Mouse (Mus musculus) forebrain, postnatal 0 days (tissue): ENCODE data around the gene Rbpms2. TPM values are rescaled to one million over a fixed set of nuclear protein-coding genes. Genes with fewer than 3 reads are reported as not detected.

Experiments used
- ATAC-seq: fragments of 200-750 bp; cut with Nextera tagmentation; 2 replicates; pipeline ENCODE4 v1.8.0; 2017; ENCODE audit warnings: mild to moderate bottlenecking, moderate library complexity
- DNase-seq: peaks from one replicate; pipeline ENCODE4 v3.0.0-alpha.2; 2015
- H3K27ac ChIP-seq: fragments of 300-500 bp; sonication (generic); 2 replicates; pipeline ENCODE4 v1.5.1; 2014; ENCODE audit warnings: low read depth, mild to moderate bottlenecking, antibody characterized with exemption, low read length, moderate library complexity, mixed read lengths
- H3K27me3 ChIP-seq: fragments of 300-500 bp; sonication (generic); 2 replicates; pipeline ENCODE4 v1.6.1; 2014; ENCODE audit warnings: mild to moderate bottlenecking, low read length, mixed read lengths; ENCODE audit not compliant: insufficient read depth
- H3K36me3 ChIP-seq: fragments of 300-500 bp; sonication (generic); 2 replicates; pipeline ENCODE4 v1.6.1; 2014; ENCODE audit warnings: mild to moderate bottlenecking, moderate library complexity; ENCODE audit not compliant: insufficient read depth
- H3K4me1 ChIP-seq: fragments of 300-500 bp; sonication (generic); 2 replicates; pipeline ENCODE4 v1.6.1; 2014; ENCODE audit warnings: antibody characterized with exemption; ENCODE audit not compliant: insufficient read depth
- H3K4me2 ChIP-seq: fragments of 300-500 bp; sonication (generic); 2 replicates; pipeline ENCODE4 v1.6.1; 2014; ENCODE audit warnings: low read depth, mild to moderate bottlenecking, moderate library complexity
- H3K4me3 ChIP-seq: fragments of 300-500 bp; sonication (generic); 2 replicates; pipeline ENCODE4 v1.5.1; 2014; ENCODE audit warnings: low read depth, low read length, mixed read lengths
- H3K9ac ChIP-seq: fragments of 300-500 bp; sonication (generic); 2 replicates; pipeline ENCODE4 v1.6.1; 2014; ENCODE audit warnings: mild to moderate bottlenecking
- H3K9me3 ChIP-seq: fragments of 300-500 bp; sonication (generic); 2 replicates; pipeline ENCODE4 v1.6.1; 2016; ENCODE audit warnings: low read length
- CTCF ChIP-seq: sonication (generic); IDR thresholded peaks from 2 replicates; pipeline ENCODE4 v1.5.1; 2016; ENCODE audit warnings: antibody characterized with exemption, control low read depth, low read depth
- WGBS: fragments of 180-500 bp; shearing (Covaris S2); extraction: QIAGEN DNeasy Blood & Tissue Kit; methylation state at CpG from one replicate; pipeline ENCODE4 v1.1.7; 2014; 5-methylcytosine and 5-hydroxymethylcytosine counted together
- polyA plus RNA-seq: library from polyadenylated mRNA; unstranded; fragments of >200 nt; fragmentation: Nextera tagmentation; extraction: Ambion mirVana; gene quantifications from 2 replicates; pipeline ENCODE4 v1.2.1, GENCODE M21; 2015
- total RNA-seq: library from RNA; depleted of rRNA; stranded (reverse); fragments of >200 nt; gene quantifications from 2 replicates; pipeline ENCODE4 v1.2.3, GENCODE M21; 2014

The Rbpms2 gene
- total and polyA plus RNA-seq, 2 experiments from 2014 or later: 1.6 to 3.3 TPM

DNA sequence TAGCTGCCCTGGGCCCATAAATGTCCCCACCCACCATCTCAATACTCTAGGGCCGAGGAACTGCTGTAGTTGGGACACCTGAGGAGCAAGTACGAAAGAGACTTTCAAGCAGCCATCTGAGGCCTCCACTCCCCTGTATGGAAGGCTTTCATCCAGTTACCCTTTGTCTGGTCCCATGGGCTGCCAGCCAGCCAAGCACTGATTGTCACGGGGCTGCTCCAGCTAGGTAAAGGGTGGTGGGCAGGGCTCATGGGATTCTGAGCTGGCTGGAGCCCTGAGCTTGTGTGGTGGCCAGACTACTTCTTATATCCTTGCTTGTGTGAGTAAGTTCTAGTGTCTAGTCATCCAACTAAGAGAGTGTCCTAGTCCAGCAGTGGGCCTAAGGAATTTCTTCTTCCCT is 27.8 kb downstream of the Rbpms2 start:
- Histone ChIP-seq H3K9ac (no peak overlapping the region), H3K27me3 (no peaks in the 10 kb centered on the region), H3K4me2 (no peak overlapping the region), H3K9me3 (no peaks in the 10 kb centered on the region), H3K36me3 (no peaks in the 10 kb centered on the region), H3K4me1 (no peaks in the 10 kb centered on the region), H3K4me3 (no peak overlapping the region), H3K27ac (no peak overlapping the region)
- DNase-seq: no peak
- ATAC-seq: no peak
- 58% methylated on average over 3 of the region's 3 CpGs for WGBS
- no peak for TF ChIP-seq CTCF

DNA sequence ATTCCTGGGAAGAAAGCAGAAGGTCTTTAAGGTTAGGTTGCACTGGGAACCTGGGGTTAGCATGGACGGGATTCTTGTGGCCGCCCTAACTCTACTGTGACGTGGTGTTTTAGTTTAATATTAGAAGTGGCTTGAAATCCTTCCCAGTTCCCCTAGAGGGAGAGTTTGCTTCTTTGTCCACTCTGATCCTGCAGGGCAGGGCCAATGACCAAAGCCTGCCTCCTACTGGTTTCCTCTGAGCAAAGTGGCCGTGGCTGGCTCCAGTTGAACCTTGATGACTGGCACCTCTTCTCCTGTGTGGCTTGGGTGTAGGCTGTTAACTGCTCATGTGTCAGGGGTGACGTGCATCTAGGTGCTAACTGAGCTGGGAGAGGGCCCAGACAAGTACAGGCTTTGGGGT is 31.6 kb downstream of the Rbpms2 start:
- no peak for DNase-seq
- Histone ChIP-seq H3K4me1 (no peaks in the 10 kb centered on the region), H3K4me3 (no peak overlapping the region), H3K36me3 (no peaks in the 10 kb centered on the region), H3K9ac (no peak overlapping the region), H3K27ac (no peak overlapping the region), H3K9me3 (no peaks in the 10 kb centered on the region), H3K4me2 (no peak overlapping the region), H3K27me3 (no peaks in the 10 kb centered on the region)
- no peak for TF ChIP-seq CTCF
- ATAC-seq: no peak
- 61% methylated on average over 5 of the region's 5 CpGs for WGBS

- Histone ChIP-seq H3K4me1 (no peaks in the 10 kb centered on the region), H3K4me2 (no peak overlapping the region), H3K4me3 (no peak overlapping the region), H3K9ac (no peak overlapping the region), H3K27ac (no peak overlapping the region), H3K9me3 (no peaks in the 10 kb centered on the region), H3K27me3 (no peaks in the 10 kb centered on the region), H3K36me3 (no peaks in the 10 kb centered on the region)
- WGBS: 75% methylated on average over 1 of the region's 1 CpGs
- TF ChIP-seq CTCF: no peak
- no peak for DNase-seq
- no peak for ATAC-seq
Observed at GRCm38 (mm10) chr9:65661493-65661892, 32.0 kb downstream of the Rbpms2 start.

GRCm38 (mm10) chr9:65664163-65664562 is 34.7 kb downstream of the Rbpms2 start:
- Histone ChIP-seq H3K27ac (no peak overlapping the region), H3K9me3 (no peaks in the 10 kb centered on the region), H3K36me3 (no peaks in the 10 kb centered on the region), H3K4me3 (no peak overlapping the region), H3K4me1 (no peaks in the 10 kb centered on the region), H3K27me3 (no peaks in the 10 kb centered on the region), H3K9ac (no peak overlapping the region), H3K4me2 (no peak overlapping the region)
- DNase-seq: peak; percentile 67
- WGBS: under 1% methylated on average over 3 of the region's 3 CpGs
- peak; percentile 85 for TF ChIP-seq CTCF
- ATAC-seq: no peak; the same call in 1 of the 2 replicates

DNA sequence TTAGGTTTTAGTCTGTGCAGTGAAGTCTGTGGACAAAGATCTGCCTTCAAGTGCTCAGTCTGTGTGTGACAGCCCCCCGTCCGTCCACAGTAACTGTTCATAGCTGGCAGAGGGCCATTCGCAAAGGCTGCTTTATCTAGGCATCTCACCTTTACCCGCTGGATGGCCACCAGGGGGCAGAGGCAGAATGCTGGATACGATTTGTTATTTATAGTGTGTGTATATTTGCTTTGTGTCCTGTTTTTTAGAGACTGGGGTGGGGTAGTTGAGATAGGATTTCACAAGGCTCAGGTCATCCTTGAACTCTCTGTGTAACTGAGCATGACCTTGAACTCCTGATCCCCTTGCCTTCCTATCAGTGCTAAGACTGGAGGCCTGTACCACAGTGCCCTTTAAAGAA is 36.6 kb downstream of the Rbpms2 start:
- no peaks in the 10 kb centered on the region for H3K4me1 ChIP-seq
- 5% methylated on average over 5 of the region's 5 CpGs for WGBS
- H3K36me3 ChIP-seq: no peaks in the 10 kb centered on the region
- peak; percentile 77 for TF ChIP-seq CTCF
- H3K9me3 ChIP-seq: no peaks in the 10 kb centered on the region
- no peak for ATAC-seq
- H3K9ac ChIP-seq: no peak overlapping the region
- no peaks in the 10 kb centered on the region for H3K27me3 ChIP-seq
- H3K4me3 ChIP-seq: no peak overlapping the region
- H3K4me2 ChIP-seq: no peak overlapping the region
- peak; percentile 58 for DNase-seq
- H3K27ac ChIP-seq: no peak overlapping the region

GRCm38 (mm10) chr9:65667701-65668100 is 38.3 kb downstream of the Rbpms2 start, which contains the start of gene Oaz2:
Oaz2 (plus strand) TSS chr9:65668001.
- no peaks in the 10 kb centered on the region for H3K27me3 ChIP-seq
- no peak for TF ChIP-seq CTCF
- H3K4me2 ChIP-seq: no peak within 1 kb of the TSS
- ATAC-seq (no peak), DNase-seq (no peak)
- no peak within 1 kb of the TSS for H3K4me3 ChIP-seq
- no peaks in the 10 kb centered on the region for H3K4me1 ChIP-seq
- WGBS: 93% methylated on average over 8 of the region's 8 CpGs
- no peaks in the 10 kb centered on the region for H3K36me3 ChIP-seq
- H3K9ac ChIP-seq: no peak within 1 kb of the TSS
- no peak within 1 kb of the TSS for H3K27ac ChIP-seq
- H3K9me3 ChIP-seq: no peaks in the 10 kb centered on the region

GRCm38 (mm10) chr9:65671431-65671931 is 42.0 kb downstream of the Rbpms2 start:
- no peak for DNase-seq
- Histone ChIP-seq H3K36me3 (no peaks in the 10 kb centered on the region), H3K4me2 (no peak overlapping the region), H3K4me3 (no peak overlapping the region), H3K27ac (no peak overlapping the region), H3K4me1 (0 out of 2 replicates have a peak, but pooled peaks cover 2% of the 10 kb centered on the region), H3K9me3 (no peaks in the 10 kb centered on the region), H3K27me3 (no peaks in the 10 kb centered on the region), H3K9ac (no peak overlapping the region)
- no peak for ATAC-seq
- WGBS: 67% methylated on average over 9 of the region's 9 CpGs
- TF ChIP-seq CTCF: no peak
